Mouse (Mus musculus) testis, adult 2 months (tissue): ENCODE data around the gene Eppin.

Experiments
- CTCF ChIP-seq: fragments of 200-500 bp; IDR thresholded peaks from 2 replicates; pipeline ENCODE4 v1.5.1; 2012; ENCODE audit warnings: low read depth, mild to moderate bottlenecking, inconsistent platforms, low read length, moderate library complexity; ENCODE audit not compliant: control insufficient read depth, insufficient read depth, insufficient replicate concordance
- POLR2A ChIP-seq: fragments of 200-500 bp; IDR thresholded peaks from 2 replicates; pipeline ENCODE4 v1.6.1; 2012; ENCODE audit warnings: low read depth, mild to moderate bottlenecking, inconsistent platforms, low read length, moderate library complexity; ENCODE audit not compliant: control insufficient read depth

DNA sequence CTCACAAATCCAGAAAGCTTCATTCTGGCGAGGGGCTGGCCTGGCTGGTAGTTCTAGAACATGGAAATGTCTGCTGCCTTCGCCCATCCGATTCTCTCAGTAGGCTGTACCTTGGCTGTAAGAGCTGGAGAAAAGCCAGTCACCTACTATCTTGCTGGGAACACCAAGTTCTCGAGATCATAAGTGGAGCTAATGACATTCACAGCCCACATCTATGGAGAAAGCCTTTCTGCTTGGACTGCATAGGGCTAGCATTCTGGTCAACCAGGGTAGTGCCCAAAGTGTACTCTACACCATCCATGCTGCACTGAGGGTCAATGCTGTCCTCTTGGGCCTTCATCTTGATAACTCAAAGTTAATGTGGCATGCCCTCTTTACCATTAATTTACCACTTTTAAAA, at the start of gene Eppin:
- TF ChIP-seq CTCF (no peak), POLR2A (no peak)
